Comparison of ENCODE assay signal across 9 mouse cellular contexts in the genomic region with DNA sequence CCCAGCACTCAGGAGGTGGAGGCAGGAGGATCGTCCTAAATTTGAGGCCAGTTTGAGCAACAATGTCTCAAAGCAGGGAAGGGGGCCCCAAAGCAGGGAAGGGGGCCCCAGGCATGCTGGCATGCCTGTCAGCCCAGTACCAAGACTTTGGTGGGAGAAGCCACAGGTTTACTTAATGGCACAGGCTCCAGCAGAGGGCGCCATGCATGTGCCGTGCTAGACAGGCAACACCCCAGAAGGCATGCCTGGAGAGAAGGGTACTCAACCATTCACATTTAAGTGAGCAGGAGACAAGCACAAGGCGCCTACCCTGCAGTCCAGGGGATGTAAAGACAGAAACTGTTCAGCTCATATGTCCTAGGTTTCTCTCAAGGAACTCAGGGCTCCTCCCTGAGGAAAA. TPM values are rescaled to one million over a fixed set of nuclear protein-coding genes. Genes with fewer than 3 reads are reported as not detected.
DNase-seq lines count a peak whose midpoint lies in the region; ATAC-seq and TF ChIP-seq lines count a peak whose summit lies in the region.
"Had no signal": no experiment of that assay in that cellular context is flagged by ENCODE, and none has a peak within 500 bp of the region (broad histone marks: within the 10 kb centered on the region; RNA-seq: fewer than 3 reads in every experiment).

No protein-coding gene starts in this region.

- no peaks in the 10 kb centered on the region for H3K4me1 ChIP-seq in forebrain, embryonic 14.5 days (ENCODE audit: control insufficient read depth, insufficient read depth, low read length)
- H3K4me1 ChIP-seq in liver, embryonic 11.5 days (replicated peaks; ENCODE audit: control insufficient read depth, insufficient read depth, low read length), result peaks cover 7% of the 10 kb centered on the region
- H3K4me1 ChIP-seq in thymus, adult 2 months (replicated peaks; ENCODE audit: control insufficient read depth, insufficient read depth, low read length), result no peaks in the 10 kb centered on the region
- H3K4me1 ChIP-seq: neural tube, embryonic 12.5 days had no signal

- ATAC-seq in cerebellum, adult (ENCODE audit: insufficient number of reproducible peaks, low FRiP score, low TSS enrichment), result 0 out of 2 replicates have a peak, but pooled peaks have one; percentile 20
- peak; percentile 65 for ATAC-seq in forebrain, embryonic 14.5 days
- peak; percentile 70; the same call in 1 of the 2 replicates for ATAC-seq in liver, embryonic 11.5 days (replicated peaks; ENCODE audit: low FRiP score)

- WGBS in forebrain, embryonic 14.5 days, result 1% methylated on average over 4 of the region's 4 CpGs
- 10% methylated on average over 4 of the region's 4 CpGs for WGBS in liver, embryonic 11.5 days
- WGBS in thymus, adult 2 months, result 11% methylated on average over 4 of the region's 4 CpGs

- no peak overlapping the region for H3K4me2 ChIP-seq in forebrain, embryonic 14.5 days (ENCODE audit: low read length)
- H3K4me2 ChIP-seq in liver, embryonic 11.5 days, result no peak overlapping the region
- H3K4me2 ChIP-seq: neural tube, embryonic 12.5 days had no signal

- no peak overlapping the region for H3K4me3 ChIP-seq in forebrain, embryonic 14.5 days (ENCODE audit: low read depth, low read length)
- H3K4me3 ChIP-seq in liver, embryonic 11.5 days (ENCODE audit: low read depth, low read length), result no peak overlapping the region
- H3K4me3 ChIP-seq in thymus, adult 2 months (ENCODE audit: control insufficient read depth, insufficient read depth, low read length), result no peak overlapping the region
- H3K4me3 ChIP-seq: neural tube, embryonic 12.5 days had no signal

- no peak overlapping the region for H3K9ac ChIP-seq in forebrain, embryonic 14.5 days (ENCODE audit: low read length)
- H3K9ac ChIP-seq in liver, embryonic 11.5 days (ENCODE audit: low read depth, low read length), result peak overlapping the region; percentile 34
- H3K9ac ChIP-seq: neural tube, embryonic 12.5 days had no signal

- no peaks in the 10 kb centered on the region for H3K9me3 ChIP-seq in forebrain, embryonic 14.5 days (replicated peaks; ENCODE audit: control insufficient read depth, low read length)
- no peaks in the 10 kb centered on the region for H3K9me3 ChIP-seq in liver, embryonic 11.5 days (ENCODE audit: control insufficient read depth, low read length)
- H3K9me3 ChIP-seq: neural tube, embryonic 12.5 days had no signal

- no peaks in the 10 kb centered on the region for H3K27me3 ChIP-seq in forebrain, embryonic 14.5 days (replicated peaks; ENCODE audit: control insufficient read depth, insufficient read depth, low read length)
- H3K27me3 ChIP-seq in liver, embryonic 11.5 days (replicated peaks; ENCODE audit: control insufficient read depth, insufficient read depth, low read length), result no peaks in the 10 kb centered on the region
- no peaks in the 10 kb centered on the region for H3K27me3 ChIP-seq in thymus, adult 2 months (ENCODE audit: control insufficient read depth, insufficient read depth, low read length)
- H3K27me3 ChIP-seq: neural tube, embryonic 12.5 days had no signal

- H3K27ac ChIP-seq in forebrain, embryonic 14.5 days (ENCODE audit: low read depth, low read length), result no peak overlapping the region
- no peak overlapping the region for H3K27ac ChIP-seq in liver, embryonic 11.5 days (ENCODE audit: low read depth, low read length)
- no peak overlapping the region for H3K27ac ChIP-seq in thymus, adult 2 months (ENCODE audit: control insufficient read depth, insufficient read depth, low read length)
- H3K27ac ChIP-seq: neural tube, embryonic 12.5 days had no signal

- TF ChIP-seq POLR2A in thymus, adult 2 months (IDR thresholded peaks at IDR 0.05; ENCODE audit: control insufficient read depth, extremely low read depth, insufficient read depth, low read length, poor library complexity), result no peak

- peaks cover 16% of the 10 kb centered on the region; the same call in 1 of the 2 replicates for H3K36me3 ChIP-seq in forebrain, embryonic 14.5 days (ENCODE audit: control insufficient read depth, insufficient read depth, low read length)
- H3K36me3 ChIP-seq in liver, embryonic 11.5 days (ENCODE audit: control insufficient read depth, insufficient read depth, low read length), result no peaks in the 10 kb centered on the region
- H3K36me3 ChIP-seq in thymus, adult 2 months (ENCODE audit: control insufficient read depth, insufficient read depth, low read length), result no peaks in the 10 kb centered on the region

- peak; percentile 91 for TF ChIP-seq CTCF in thymus, adult 2 months (IDR thresholded peaks at IDR 0.05; ENCODE audit: borderline replicate concordance, control insufficient read depth, extremely low read depth, insufficient read depth, low read length, poor library complexity)

- peak; percentile 78 for DNase-seq in layer of hippocampus, adult 11-12 months (ENCODE audit: low spot score)
- no peak for DNase-seq in layer of hippocampus, adult 9-10 months (ENCODE audit: low spot score)
- peak; percentile 88 for DNase-seq in forebrain, embryonic 14.5 days (ENCODE audit: low spot score)
- DNase-seq in kidney, adult 11 months, result peak; percentile 51
- peak; percentile 72 for DNase-seq in liver, embryonic 11.5 days (ENCODE audit: low spot score)
- peak; percentile 40 for DNase-seq in ovary, adult 18-20 months (ENCODE audit: low spot score)
- DNase-seq in thymus, adult 2 months, result peak; percentile 84

RNA-seq across cellular contexts. Expression of gene Wdr34, which starts 6.2 kb away (rescaled TPM):
- polyA plus RNA-seq in forebrain, embryonic 14.5 days (2014; fragmentation: Nextera tagmentation; extraction: Ambion mirVana), result 51.4 and 63.1 TPM in 2 replicates
- polyA plus RNA-seq in liver, embryonic 11.5 days (2014; fragmentation: Nextera tagmentation; extraction: Ambion mirVana), result 22.1 and 25.1 TPM in 2 replicates
- 18.3 and 23.1 TPM in 2 replicates for polyA plus RNA-seq in thymus, adult 2 months (2012; rRNA removed)

RNA-seq across cellular contexts. Expression of gene Set, which starts 14.7 kb away (rescaled TPM):
- 379 and 393 TPM in 2 replicates for polyA plus RNA-seq in forebrain, embryonic 14.5 days (2014; fragmentation: Nextera tagmentation; extraction: Ambion mirVana)
- polyA plus RNA-seq in liver, embryonic 11.5 days (2014; fragmentation: Nextera tagmentation; extraction: Ambion mirVana), result 641 and 659 TPM in 2 replicates
- 71.7 and 103 TPM in 2 replicates for polyA plus RNA-seq in thymus, adult 2 months (2012; rRNA removed)

RNA-seq across cellular contexts. Expression of gene Pkn3, which starts 35.0 kb away (rescaled TPM):
- 2.2 and 2.5 TPM in 2 replicates for polyA plus RNA-seq in forebrain, embryonic 14.5 days (2014; fragmentation: Nextera tagmentation; extraction: Ambion mirVana)
- polyA plus RNA-seq in liver, embryonic 11.5 days (2014; fragmentation: Nextera tagmentation; extraction: Ambion mirVana), result 9.6 and 10.2 TPM in 2 replicates
- 8.0 and 8.8 TPM in 2 replicates for polyA plus RNA-seq in thymus, adult 2 months (2012; rRNA removed)

RNA-seq across cellular contexts. Expression of gene Zdhhc12, which starts 51.0 kb away (rescaled TPM):
- polyA plus RNA-seq in forebrain, embryonic 14.5 days (2014; fragmentation: Nextera tagmentation; extraction: Ambion mirVana), result 21.6 and 24.1 TPM in 2 replicates
- 51.9 and 53.7 TPM in 2 replicates for polyA plus RNA-seq in liver, embryonic 11.5 days (2014; fragmentation: Nextera tagmentation; extraction: Ambion mirVana)
- 146 and 160 TPM in 2 replicates for polyA plus RNA-seq in thymus, adult 2 months (2012; rRNA removed)

Comparison
In these comparisons a context has a peak if more than half of its experiments do, and no peak if none do; other contexts are left out.
1. ATAC-seq: peak in every context shown above with its lines; median percentile 70 in liver, embryonic 11.5 days; 65 in forebrain, embryonic 14.5 days; 20 in cerebellum, adult.